Mouse (Mus musculus): ENCODE measurements around the gene Foxq1. TPM values are rescaled to one million over a fixed set of nuclear protein-coding genes. Genes with fewer than 3 reads are reported as not detected.

Gene Foxq1
- total RNA-seq, 2 experiments from 2014 or later = not detected

GRCm38 (mm10) chr13:31567617-31568294 is 11.8 kb downstream of the Foxq1 start:
- ATAC-seq (replicated peaks; ENCODE audit: low FRiP score, poor library complexity, severe bottlenecking) = no peak

DNA sequence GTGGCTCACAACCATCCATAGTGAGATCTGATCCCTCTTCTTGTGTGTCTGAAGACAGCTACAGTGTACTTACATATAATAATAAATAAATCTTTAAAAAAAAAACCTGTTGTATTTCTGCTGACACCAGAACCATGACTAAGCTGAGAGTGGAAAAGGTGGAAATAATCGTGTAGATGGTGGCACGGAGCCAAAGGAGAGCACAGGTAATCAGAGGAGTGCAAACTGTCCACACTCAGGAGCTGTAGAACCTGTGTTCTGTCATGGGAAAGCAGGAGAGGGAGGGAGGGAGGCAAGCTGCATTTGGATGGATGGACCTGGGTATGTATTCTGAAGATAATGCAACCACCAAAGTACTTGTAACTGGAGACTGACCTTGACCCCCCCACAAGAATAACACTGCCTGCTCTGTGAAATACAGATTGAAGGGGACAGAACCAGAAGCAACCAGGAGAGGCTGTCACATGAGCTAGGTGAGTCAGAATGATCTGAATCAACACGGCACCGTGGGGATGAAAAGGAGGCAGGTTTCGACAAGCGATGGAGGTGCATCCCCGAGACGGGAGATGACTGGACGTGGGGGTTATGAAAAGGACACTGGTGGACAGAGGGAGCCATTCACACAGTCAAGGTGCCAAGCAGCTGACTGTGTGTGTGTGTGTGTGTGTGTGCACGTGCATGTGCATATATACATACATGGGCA is 17.0 kb downstream of the Foxq1 start:
- ATAC-seq (replicated peaks; ENCODE audit: low FRiP score, poor library complexity, severe bottlenecking) = no peak

GRCm38 (mm10) chr13:31574627-31575026 is 18.7 kb downstream of the Foxq1 start:
- no peak for ATAC-seq (replicated peaks; ENCODE audit: low FRiP score, poor library complexity, severe bottlenecking)

DNA sequence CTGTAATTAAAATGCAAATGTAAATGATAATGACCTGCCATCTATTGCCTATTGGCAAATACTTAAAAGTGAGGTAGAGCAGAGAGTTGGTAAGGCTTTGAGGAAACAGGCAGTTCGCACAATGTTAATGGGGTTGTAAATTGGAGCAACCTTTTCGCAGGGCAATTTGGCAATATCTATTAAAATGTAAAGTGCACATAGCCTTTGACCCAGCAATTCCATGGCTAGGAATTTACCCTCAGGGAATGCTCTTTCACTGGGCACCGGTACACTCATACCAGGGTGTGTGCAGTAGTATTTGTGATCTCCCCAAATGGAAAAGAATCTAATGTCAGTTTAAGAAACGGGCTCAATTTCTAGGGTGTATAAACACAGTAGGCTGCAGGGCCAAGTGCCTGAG is 20.8 kb downstream of the Foxq1 start:
- ATAC-seq (replicated peaks; ENCODE audit: low FRiP score, poor library complexity, severe bottlenecking) = no peak

DNA sequence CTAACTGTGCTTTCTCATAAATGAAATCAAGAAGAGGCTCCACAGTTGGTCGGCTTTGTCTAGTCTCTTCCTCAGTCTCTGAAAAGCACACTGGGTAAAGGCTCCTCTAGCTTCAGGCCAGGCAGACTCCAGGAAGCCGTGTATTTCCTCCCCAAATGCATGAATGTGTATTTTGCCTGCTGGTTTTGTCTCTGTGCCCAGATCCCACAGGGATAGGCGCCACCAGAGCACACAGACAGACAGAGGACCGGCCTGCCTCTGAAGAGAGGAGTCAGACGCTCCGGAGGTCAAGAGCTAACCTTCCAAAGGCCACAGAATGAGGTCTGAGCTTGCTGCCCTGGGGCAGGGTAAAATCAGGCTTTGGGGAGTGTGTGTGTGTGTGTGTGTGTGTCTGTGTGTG is 21.6 kb downstream of the Foxq1 start:
- ATAC-seq (replicated peaks; ENCODE audit: low FRiP score, poor library complexity, severe bottlenecking) = no peak

DNA sequence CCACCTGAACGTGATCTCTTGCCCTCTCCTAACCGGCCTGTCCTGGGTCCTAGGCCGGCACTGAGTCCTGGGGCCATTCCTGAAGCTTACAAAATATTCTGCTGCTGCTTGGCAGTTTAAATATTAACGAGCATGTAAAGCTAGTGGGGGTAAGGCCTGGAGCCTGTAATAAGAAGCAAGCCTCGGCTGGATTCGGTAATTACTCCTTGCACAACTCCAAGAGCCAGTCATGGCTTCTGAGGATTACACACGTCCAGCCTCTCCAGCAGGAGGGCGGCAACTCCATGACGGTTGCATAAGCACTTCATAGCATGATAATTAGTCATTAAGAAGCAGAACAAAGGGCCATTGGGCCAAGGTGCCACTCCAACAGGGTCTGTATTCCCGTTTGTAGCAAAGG is 22.5 kb downstream of the Foxq1 start:
- ATAC-seq (replicated peaks; ENCODE audit: low FRiP score, poor library complexity, severe bottlenecking) = no peak

- ATAC-seq (replicated peaks; ENCODE audit: low FRiP score, poor library complexity, severe bottlenecking) = no peak
Measured at GRCm38 (mm10) chr13:31579866-31580265, 23.9 kb downstream of the Foxq1 start.

GRCm38 (mm10) chr13:31587341-31587740 is 31.4 kb downstream of the Foxq1 start:
- no peak for ATAC-seq (replicated peaks; ENCODE audit: low FRiP score, poor library complexity, severe bottlenecking)

GRCm38 (mm10) chr13:31599576-31599975 is 43.6 kb downstream of the Foxq1 start:
- no peak for ATAC-seq (replicated peaks; ENCODE audit: low FRiP score, poor library complexity, severe bottlenecking)

GRCm38 (mm10) chr13:31603964-31604363 is 48.0 kb downstream of the Foxq1 start:
- ATAC-seq (replicated peaks; ENCODE audit: low FRiP score, poor library complexity, severe bottlenecking) = no peak

Other genes starting within 250 kb of the Foxq1 start
- not detected in 2 replicates for gene A530084C06Rik, start 3.2 kb downstream of the Foxq1 start, total RNA-seq (2015; ENCODE audit: low replicate concordance)
- not detected in 2 replicates for gene A530084C06Rik, start 3.2 kb downstream of the Foxq1 start, total RNA-seq (2017; ENCODE audit: low replicate concordance)
- not detected in 2 replicates for gene Foxf2, start 69.7 kb downstream of the Foxq1 start, total RNA-seq (2015; ENCODE audit: low replicate concordance)
- gene Foxf2, start 69.7 kb downstream of the Foxq1 start, total RNA-seq (2017; ENCODE audit: low replicate concordance) = not detected in 2 replicates